Mouse (Mus musculus) forebrain, embryonic 11.5 days (tissue): ENCODE data around the gene Tnpo1. TPM values are rescaled to one million over a fixed set of nuclear protein-coding genes. Genes with fewer than 3 reads are reported as not detected.

Source experiments
- polyA plus RNA-seq: library from polyadenylated mRNA; unstranded; fragments of >200 nt; fragmentation: Nextera tagmentation; extraction: Ambion mirVana; gene quantifications from 2 replicates; pipeline ENCODE4 v1.2.1, GENCODE M21; 2014

Gene Tnpo1
- polyA plus RNA-seq, 1 experiment from 2014 or later, result 60.2 TPM

Other genes starting within 250 kb of the Tnpo1 start
- gene Tmem171, start 231.6 kb downstream of the Tnpo1 start, polyA plus RNA-seq, result not detected in 2 replicates
- gene Fcho2, start 110.9 kb downstream of the Tnpo1 start, polyA plus RNA-seq, result 26.4 and 33.5 TPM in 2 replicates
- gene 1700024P04Rik, start 58.2 kb upstream of the Tnpo1 start, polyA plus RNA-seq, result not detected in 2 replicates